Mouse (Mus musculus) ovary, postnatal 10 days (tissue): Measurements from ENCODE around the gene Ly6g5b.

ENCODE experiments used
- DNase-seq: peaks from one replicate; pipeline ENCODE4 v3.0.0; 2022; ENCODE audit warnings: low spot score

Gene Ly6g5b

GRCm38 (mm10) chr17:35077786-35078233 is 37.4 kb downstream of the Ly6g5b start, which contains the start of gene Ly6g6d:
Gene Ly6g6d, minus strand, starts transcription at chr17:35078065.
- no peak for DNase-seq

- no peak for DNase-seq
Measured at GRCm38 (mm10) chr17:35077285-35077684, 37.9 kb downstream of the Ly6g5b start.

GRCm38 (mm10) chr17:35076507-35077176 is 38.6 kb downstream of the Ly6g5b start, which contains the start of gene Ly6g6e:
Gene Ly6g6e, plus strand, starts transcription at chr17:35076902.
- DNase-seq: no peak

- no peak for DNase-seq
Measured at GRCm38 (mm10) chr17:35074097-35074496, 41.1 kb downstream of the Ly6g5b start.

- no peak for DNase-seq
Measured at GRCm38 (mm10) chr17:35071454-35071853, 43.8 kb downstream of the Ly6g5b start.

GRCm38 (mm10) chr17:35070556-35071229 is 44.5 kb downstream of the Ly6g5b start:
- no peak for DNase-seq

GRCm38 (mm10) chr17:35068213-35068914 is 46.9 kb downstream of the Ly6g5b start:
- DNase-seq: no peak

GRCm38 (mm10) chr17:35066084-35066483 is 49.1 kb downstream of the Ly6g5b start, which contains the start of gene Mpig6b:
Gene Mpig6b, minus strand, starts transcription at chr17:35066184.
- DNase-seq: no peak

GRCm38 (mm10) chr17:35064951-35065947 is 50.0 kb downstream of the Ly6g5b start, which contains the start of gene Ly6g6c:
Gene Ly6g6c, plus strand, starts transcription at chr17:35065388.
- DNase-seq: no peak

GRCm38 (mm10) chr17:35064378-35064877 is 50.8 kb downstream of the Ly6g5b start:
- no peak for DNase-seq
